Mouse (Mus musculus): Measurements from ENCODE around the gene Snx33.
"Not testable (repeated sequence)": the region's sequence is repeated elsewhere in the genome, so short reads cannot be mapped to it uniquely, and the experiment has no call there.

Snx33 gene

GRCm38 (mm10) chr9:56928041-56928811 lies at the start of gene Snx33:
Gene Snx33 (minus strand): TSS chr9:56928371.
- peak; percentile 66 for DNase-seq (ENCODE audit: low spot score)

GRCm38 (mm10) chr9:56975199-56975598 lies 47.0 kb upstream of the Snx33 start:
- no peak for DNase-seq (ENCODE audit: low spot score)

GRCm38 (mm10) chr9:56973960-56974524 lies 45.9 kb upstream of the Snx33 start:
- DNase-seq (ENCODE audit: low spot score), result no peak

GRCm38 (mm10) chr9:56970158-56970557 lies 42.0 kb upstream of the Snx33 start:
- DNase-seq (ENCODE audit: low spot score), result no peak

GRCm38 (mm10) chr9:56961591-56961990 lies 33.4 kb upstream of the Snx33 start:
- no peak for DNase-seq (ENCODE audit: low spot score)

GRCm38 (mm10) chr9:56958689-56959088 lies 30.5 kb upstream of the Snx33 start:
- no peak for DNase-seq (ENCODE audit: low spot score)

GRCm38 (mm10) chr9:56956966-56957675 lies 28.9 kb upstream of the Snx33 start:
- no peak for DNase-seq (ENCODE audit: low spot score)

- no peak for DNase-seq (ENCODE audit: low spot score)
Observed at GRCm38 (mm10) chr9:56953562-56953961, 25.4 kb upstream of the Snx33 start.

- DNase-seq (ENCODE audit: low spot score), result peak; percentile 95
Observed at GRCm38 (mm10) chr9:56950414-56951400, 22.5 kb upstream of the Snx33 start, which contains the start of gene Snupn. Gene Snupn (plus strand): TSS chr9:56950878.

GRCm38 (mm10) chr9:56949767-56950166 lies 21.6 kb upstream of the Snx33 start:
- DNase-seq (ENCODE audit: low spot score), result no peak

GRCm38 (mm10) chr9:56948699-56949098 lies 20.5 kb upstream of the Snx33 start:
- not testable (repeated sequence) for DNase-seq (ENCODE audit: low spot score)

GRCm38 (mm10) chr9:56947481-56947880 lies 19.3 kb upstream of the Snx33 start:
- DNase-seq (ENCODE audit: low spot score), result not testable (repeated sequence)

- DNase-seq (ENCODE audit: low spot score), result no peak
Observed at GRCm38 (mm10) chr9:56938374-56938773, 10.2 kb upstream of the Snx33 start.

GRCm38 (mm10) chr9:56937223-56938160 lies 9.3 kb upstream of the Snx33 start, which contains the start of gene Imp3:
Gene Imp3 (plus strand): TSS chr9:56937475.
- DNase-seq (ENCODE audit: low spot score), result peak; percentile 82

GRCm38 (mm10) chr9:56936861-56937222 lies 8.7 kb upstream of the Snx33 start:
- no peak for DNase-seq (ENCODE audit: low spot score)

GRCm38 (mm10) chr9:56930556-56930955 lies 2.4 kb upstream of the Snx33 start:
- no peak for DNase-seq (ENCODE audit: low spot score)

GRCm38 (mm10) chr9:56929496-56929895 lies 1.3 kb upstream of the Snx33 start:
- no peak for DNase-seq (ENCODE audit: low spot score)

- DNase-seq (ENCODE audit: low spot score), result no peak
Observed at GRCm38 (mm10) chr9:56927191-56928012, 769 bp downstream of the Snx33 start.

- no peak for DNase-seq (ENCODE audit: low spot score)
Observed at GRCm38 (mm10) chr9:56926387-56926786, 1.8 kb downstream of the Snx33 start.

- DNase-seq (ENCODE audit: low spot score), result no peak
Observed at GRCm38 (mm10) chr9:56926025-56926360, 2.2 kb downstream of the Snx33 start.
